Mouse (Mus musculus): ENCODE data around the gene Ermap.

The Ermap gene

DNA sequence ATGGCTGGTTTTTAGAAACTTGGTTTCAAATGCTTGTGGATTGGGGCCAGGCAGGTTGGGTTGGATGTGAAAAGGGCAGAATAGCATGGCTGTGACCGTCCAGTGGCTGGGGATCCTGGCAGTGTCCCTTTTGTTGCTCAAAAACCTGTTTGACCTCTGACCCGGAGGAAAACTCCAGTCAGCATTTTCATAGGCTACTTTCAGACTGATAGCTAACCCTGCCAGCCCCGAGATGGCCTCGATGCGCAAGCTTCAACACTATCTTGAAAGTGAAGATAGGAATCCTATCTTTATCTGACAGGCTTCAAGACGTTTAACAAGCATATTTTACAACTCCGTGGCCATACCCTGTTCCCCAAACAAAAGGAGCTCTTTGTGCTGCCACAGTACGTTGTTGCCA is 52.5 kb downstream of the Ermap start:
- DNase-seq (ENCODE audit: low spot score in 2 of 2), result no peak

GRCm38 (mm10) chr4:119133860-119134259 is 56.0 kb downstream of the Ermap start:
- DNase-seq (ENCODE audit: low spot score in 2 of 2), result no peak

DNA sequence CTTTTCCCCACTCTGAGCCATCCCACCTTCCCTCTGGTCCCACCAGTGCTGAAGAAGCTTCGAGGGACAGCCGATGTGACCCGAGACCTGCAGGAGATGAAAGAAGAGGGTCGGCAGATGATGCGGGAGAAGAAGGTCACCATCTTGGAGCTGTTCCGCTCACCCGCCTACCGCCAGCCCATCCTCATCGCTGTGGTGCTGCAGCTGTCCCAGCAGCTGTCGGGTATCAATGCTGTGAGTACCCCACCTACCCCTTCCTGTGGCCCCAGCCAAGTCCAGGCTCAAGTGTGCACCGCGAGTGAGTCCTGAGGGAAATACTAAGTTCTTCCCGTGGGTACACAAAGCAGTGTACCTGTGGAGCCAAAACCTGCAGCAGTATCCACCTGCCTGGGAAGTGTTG is 56.5 kb downstream of the Ermap start:
- DNase-seq (ENCODE audit: low spot score in 2 of 2), result no peak

- DNase-seq (ENCODE audit: low spot score in 2 of 2), result no peak
Observed at GRCm38 (mm10) chr4:119131189-119131910, 58.5 kb downstream of the Ermap start.

DNA sequence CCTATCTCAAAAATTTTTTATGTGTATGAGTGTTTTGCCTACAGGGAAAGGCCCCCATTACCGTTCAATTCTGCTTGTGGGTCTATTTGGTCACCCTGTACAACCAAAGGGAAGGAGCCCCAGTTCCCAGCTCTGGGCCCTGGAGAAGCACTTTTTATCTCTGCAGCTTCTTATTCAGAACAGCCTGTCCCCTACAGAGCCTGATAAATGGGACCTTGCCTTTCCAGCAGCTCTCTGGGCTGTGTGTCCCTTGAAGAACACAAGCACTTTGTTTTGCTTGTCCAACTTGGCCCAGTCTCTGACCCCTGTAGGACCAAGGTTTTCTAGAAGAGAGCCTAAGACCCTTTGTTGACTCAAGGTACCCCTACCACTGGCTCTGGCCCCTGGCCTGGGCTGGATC is 60.7 kb downstream of the Ermap start:
- no peak for DNase-seq (ENCODE audit: low spot score in 2 of 2)

GRCm38 (mm10) chr4:119128547-119128946 is 61.3 kb downstream of the Ermap start:
- no peak for DNase-seq (ENCODE audit: low spot score in 2 of 2)

GRCm38 (mm10) chr4:119127229-119127628 is 62.6 kb downstream of the Ermap start:
- no peak for DNase-seq (ENCODE audit: low spot score in 2 of 2)

DNA sequence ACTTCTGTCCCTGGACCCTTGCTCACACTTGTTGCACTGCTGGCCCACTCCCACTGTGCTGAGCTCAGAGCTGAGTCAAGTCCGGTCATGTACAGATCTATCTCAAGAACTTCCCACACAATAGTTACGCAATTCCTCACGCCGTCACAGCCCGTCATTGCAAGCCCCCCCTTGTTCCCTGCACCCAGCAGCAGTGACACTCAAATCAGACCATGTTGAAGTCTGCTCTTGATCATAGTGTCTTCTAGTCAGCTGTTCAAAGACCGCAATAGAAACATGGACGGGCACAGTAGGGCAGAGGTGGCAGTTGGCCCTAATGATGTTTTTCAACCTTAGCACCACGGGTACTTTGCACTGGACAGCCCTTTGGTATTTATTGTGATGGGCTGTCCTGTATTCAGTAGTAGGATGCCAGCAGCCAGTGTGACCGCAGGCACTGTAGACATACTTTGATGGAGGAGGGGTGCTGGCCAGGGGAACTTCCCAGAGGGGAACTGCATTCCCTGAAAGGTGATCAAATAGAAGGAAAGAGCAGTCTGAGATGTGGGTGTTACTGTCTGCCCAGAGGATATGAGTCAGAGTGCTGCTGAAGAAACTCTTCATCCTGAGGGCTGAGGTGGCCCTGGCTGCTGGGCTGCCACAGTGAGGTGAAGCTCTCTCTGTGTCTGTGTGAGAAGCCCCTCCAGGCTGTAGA is 64.1 kb downstream of the Ermap start:
- no peak for DNase-seq (ENCODE audit: low spot score in 2 of 2)
